Mouse (Mus musculus) hindbrain, embryonic 14.5 days (tissue): Measurements from ENCODE around the gene Gm10382. TPM values are rescaled to one million over a fixed set of nuclear protein-coding genes. Genes with fewer than 3 reads are reported as not detected.

Source experiments
- ATAC-seq: fragments of 200-750 bp; cut with Nextera tagmentation; 2 replicates; pipeline ENCODE4 v1.8.0; 2017; ENCODE audit warnings: moderate number of reproducible peaks, mild to moderate bottlenecking, moderate TSS enrichment, moderate library complexity; ENCODE audit not compliant: low FRiP score
- DNase-seq: peaks from one replicate; pipeline ENCODE4 v3.0.0-alpha.2; 2015; ENCODE audit warnings: low spot score
- H3K27ac ChIP-seq: fragments of 300-500 bp; sonication (generic); 2 replicates; pipeline ENCODE4 v1.5.1; 2014; ENCODE audit warnings: mild to moderate bottlenecking, moderate library complexity
- H3K27me3 ChIP-seq: fragments of 300-500 bp; sonication (generic); 2 replicates; pipeline ENCODE4 v1.6.1; 2014; ENCODE audit warnings: mild to moderate bottlenecking, low read length, mixed read lengths; ENCODE audit not compliant: control insufficient read depth, insufficient read depth
- H3K36me3 ChIP-seq: fragments of 300-500 bp; sonication (generic); replicated peaks from 2 replicates; pipeline ENCODE4 v1.6.1; 2014; ENCODE audit not compliant: control insufficient read depth, insufficient read depth
- H3K4me1 ChIP-seq: fragments of 300-500 bp; sonication (generic); replicated peaks from 2 replicates; pipeline ENCODE4 v1.6.1; 2014; ENCODE audit warnings: antibody characterized with exemption, low read length, mixed read lengths; ENCODE audit not compliant: control insufficient read depth, insufficient read depth
- H3K4me2 ChIP-seq: fragments of 300-500 bp; sonication (generic); replicated peaks from 2 replicates; pipeline ENCODE4 v1.6.1; 2014; ENCODE audit warnings: mild to moderate bottlenecking, moderate library complexity
- H3K4me3 ChIP-seq: fragments of 300-500 bp; sonication (generic); replicated peaks from 2 replicates; pipeline ENCODE4 v1.5.1; 2014; ENCODE audit warnings: mild to moderate bottlenecking, low read length
- H3K9ac ChIP-seq: fragments of 300-500 bp; sonication (generic); 2 replicates; pipeline ENCODE4 v1.6.1; 2014
- H3K9me3 ChIP-seq: fragments of 300-500 bp; sonication (generic); 2 replicates; pipeline ENCODE4 v1.6.1; 2016; ENCODE audit warnings: low read length; ENCODE audit not compliant: control insufficient read depth
- WGBS: fragments of 180-500 bp; shearing (Covaris S2); extraction: QIAGEN DNeasy Blood & Tissue Kit; methylation state at CpG from one replicate; pipeline ENCODE4 v1.1.7; 2014; 5-methylcytosine and 5-hydroxymethylcytosine counted together
- polyA plus RNA-seq: library from polyadenylated mRNA; unstranded; fragments of >200 nt; fragmentation: Nextera tagmentation; extraction: Ambion mirVana; gene quantifications from 2 replicates; pipeline ENCODE4 v1.2.1, GENCODE M21; 2014

The Gm10382 gene
- polyA plus RNA-seq, 1 experiment from 2014 or later: 0.63 TPM

DNA sequence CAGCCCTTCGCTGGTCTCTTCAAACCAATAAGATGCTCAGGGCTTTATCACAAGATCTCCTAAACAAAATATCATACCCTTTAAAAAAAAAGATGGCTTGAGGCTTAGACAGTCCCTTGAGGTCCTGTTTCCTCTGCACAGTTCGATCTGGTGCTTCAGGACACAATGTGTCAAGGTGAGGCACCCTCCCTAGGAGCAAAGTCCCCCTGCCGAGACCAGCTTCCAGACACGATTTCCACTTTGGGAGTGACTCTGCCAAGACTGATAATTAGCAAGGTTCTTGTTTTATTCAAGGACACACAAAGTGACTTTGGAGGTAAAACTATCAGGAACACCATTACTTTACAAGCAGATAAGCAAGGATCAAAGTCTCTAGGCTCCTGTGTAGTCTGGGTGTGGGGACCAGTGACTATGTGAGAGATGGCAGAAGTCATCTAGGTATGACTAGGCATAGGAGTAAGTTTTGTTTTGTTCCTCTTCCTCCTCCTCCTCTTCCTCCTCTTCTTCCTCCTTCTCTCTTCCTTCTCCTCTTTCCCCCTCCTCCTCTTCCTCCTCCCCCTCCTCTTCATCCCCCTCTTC, 24.2 kb upstream of the Gm10382 start:
- Histone ChIP-seq H3K9ac (no peak overlapping the region), H3K36me3 (no peaks in the 10 kb centered on the region), H3K4me2 (no peak overlapping the region), H3K4me1 (no peaks in the 10 kb centered on the region), H3K4me3 (no peak overlapping the region), H3K27ac (no peak overlapping the region), H3K9me3 (no peaks in the 10 kb centered on the region), H3K27me3 (no peaks in the 10 kb centered on the region)
- ATAC-seq (no peak), DNase-seq (no peak)
- 81% methylated on average over 4 of the region's 4 CpGs for WGBS

DNA sequence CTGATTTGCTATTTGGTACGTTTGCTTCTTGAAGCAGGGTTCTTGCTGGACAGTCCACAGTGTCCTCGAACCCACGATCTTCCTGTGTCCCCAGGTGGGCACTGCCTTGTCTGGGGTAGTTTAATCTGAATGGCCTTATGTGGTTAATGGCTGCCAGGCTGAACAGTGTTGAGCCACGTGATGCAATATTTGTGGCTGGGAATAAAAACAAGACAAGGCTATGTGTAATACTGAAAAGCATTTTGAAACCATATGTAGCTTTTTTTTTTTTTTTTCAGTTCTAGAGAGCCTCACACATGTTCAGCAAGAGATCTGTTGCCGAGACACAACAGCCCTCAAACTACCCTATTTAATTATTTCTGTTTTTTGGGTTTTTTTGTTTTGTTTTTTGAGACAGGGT, 21.0 kb upstream of the Gm10382 start:
- WGBS: 73% methylated on average over 5 of the region's 5 CpGs
- DNase-seq: no peak
- no peaks in the 10 kb centered on the region for H3K9me3 ChIP-seq
- ATAC-seq: no peak
- no peak overlapping the region for H3K4me2 ChIP-seq
- H3K36me3 ChIP-seq: no peaks in the 10 kb centered on the region
- no peak overlapping the region for H3K9ac ChIP-seq
- H3K4me1 ChIP-seq: no peaks in the 10 kb centered on the region
- no peaks in the 10 kb centered on the region for H3K27me3 ChIP-seq
- no peak overlapping the region for H3K27ac ChIP-seq
- no peak overlapping the region for H3K4me3 ChIP-seq

DNA sequence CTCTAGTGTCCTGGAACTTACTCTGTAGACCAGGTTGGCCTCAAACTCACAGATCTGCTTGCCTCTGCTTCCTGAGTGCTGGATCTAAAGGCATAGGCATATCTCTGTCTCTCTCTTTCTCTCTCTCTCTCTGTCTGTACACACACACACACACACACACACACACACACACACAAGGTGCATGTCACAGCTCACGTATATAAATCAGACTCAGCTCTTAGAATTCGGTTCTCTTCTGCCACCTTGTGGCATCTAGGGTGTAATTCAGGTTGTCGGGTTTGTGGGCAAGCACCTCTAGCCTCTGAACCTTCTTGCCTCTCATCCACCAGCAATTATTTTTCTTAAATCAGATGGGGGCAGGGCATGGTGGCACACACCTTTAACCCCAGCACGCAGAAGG, 20.6 kb upstream of the Gm10382 start:
- Histone ChIP-seq H3K4me2 (no peak overlapping the region), H3K9me3 (no peaks in the 10 kb centered on the region), H3K4me1 (no peaks in the 10 kb centered on the region), H3K27me3 (no peaks in the 10 kb centered on the region), H3K36me3 (no peaks in the 10 kb centered on the region), H3K9ac (no peak overlapping the region), H3K4me3 (no peak overlapping the region), H3K27ac (no peak overlapping the region)
- no peak for ATAC-seq
- 3% methylated on average over 4 of the region's 4 CpGs for WGBS
- DNase-seq: peak; percentile 84

DNA sequence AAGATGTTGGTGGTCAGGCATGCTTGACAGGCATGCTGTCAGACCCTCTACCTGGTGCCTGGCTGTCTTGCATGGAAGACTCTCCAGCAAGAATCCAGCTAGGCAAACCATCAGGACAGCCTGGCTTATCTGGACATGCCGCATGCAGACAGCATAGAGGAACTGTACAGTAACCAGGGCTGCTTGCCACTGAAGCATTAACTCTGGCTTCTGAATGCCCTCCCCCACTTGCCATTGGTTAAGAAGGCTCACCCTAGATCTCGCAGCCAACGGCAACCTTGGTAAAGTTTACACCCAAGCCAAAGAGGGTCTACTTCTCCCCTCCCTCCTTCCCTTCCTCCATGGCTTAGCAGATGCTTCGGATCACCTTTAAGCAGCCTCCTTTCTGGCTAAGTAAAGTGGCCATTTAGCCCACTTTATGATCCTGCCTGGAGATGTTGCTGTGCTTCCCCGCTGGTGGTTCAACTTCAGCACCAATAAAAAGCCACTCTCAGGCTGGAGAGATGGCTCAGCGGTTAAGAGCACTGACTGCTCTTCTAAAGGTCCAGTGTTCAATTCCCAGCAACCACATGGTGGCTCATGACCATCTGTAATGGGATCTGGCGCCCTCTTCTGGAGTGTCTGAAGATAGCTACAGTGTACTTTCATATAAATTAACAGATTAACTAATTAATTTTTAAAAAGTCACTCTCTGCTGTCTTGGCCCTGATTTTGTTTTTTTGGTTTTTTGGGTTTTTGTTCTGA, 18.0 kb upstream of the Gm10382 start:
- WGBS: 79% methylated on average over 7 of the region's 7 CpGs
- Histone ChIP-seq H3K9ac (no peak overlapping the region), H3K4me3 (no peak overlapping the region), H3K27ac (no peak overlapping the region), H3K36me3 (no peaks in the 10 kb centered on the region), H3K4me1 (no peaks in the 10 kb centered on the region), H3K27me3 (no peaks in the 10 kb centered on the region), H3K4me2 (no peak overlapping the region), H3K9me3 (no peaks in the 10 kb centered on the region)
- no peak for DNase-seq
- ATAC-seq: no peak

DNA sequence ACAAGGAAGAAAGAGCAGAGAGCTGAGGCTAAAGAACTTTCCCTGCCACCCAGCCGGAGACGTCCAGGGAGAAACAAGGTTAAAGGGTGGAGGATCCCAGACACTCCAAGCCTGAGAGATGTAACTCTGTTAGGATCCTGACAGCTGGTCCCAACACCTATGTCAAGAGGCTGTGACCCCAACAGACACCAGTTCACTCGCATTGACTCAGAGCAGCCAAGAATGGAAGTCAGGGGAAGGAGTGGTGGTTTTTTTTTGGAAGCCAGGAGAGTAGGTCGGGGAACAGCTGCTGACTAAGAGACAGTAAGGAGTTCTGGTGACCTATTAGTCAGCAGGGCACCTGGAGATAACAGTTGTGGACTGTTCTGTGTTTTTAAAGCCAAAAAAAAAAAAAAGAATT, 17.1 kb upstream of the Gm10382 start:
- no peaks in the 10 kb centered on the region for H3K9me3 ChIP-seq
- WGBS: 86% methylated on average over 4 of the region's 4 CpGs
- H3K4me3 ChIP-seq: no peak overlapping the region
- no peaks in the 10 kb centered on the region for H3K36me3 ChIP-seq
- no peaks in the 10 kb centered on the region for H3K27me3 ChIP-seq
- H3K27ac ChIP-seq: no peak overlapping the region
- no peak overlapping the region for H3K9ac ChIP-seq
- DNase-seq (no peak), ATAC-seq (no peak)
- H3K4me1 ChIP-seq: no peaks in the 10 kb centered on the region
- no peak overlapping the region for H3K4me2 ChIP-seq

DNA sequence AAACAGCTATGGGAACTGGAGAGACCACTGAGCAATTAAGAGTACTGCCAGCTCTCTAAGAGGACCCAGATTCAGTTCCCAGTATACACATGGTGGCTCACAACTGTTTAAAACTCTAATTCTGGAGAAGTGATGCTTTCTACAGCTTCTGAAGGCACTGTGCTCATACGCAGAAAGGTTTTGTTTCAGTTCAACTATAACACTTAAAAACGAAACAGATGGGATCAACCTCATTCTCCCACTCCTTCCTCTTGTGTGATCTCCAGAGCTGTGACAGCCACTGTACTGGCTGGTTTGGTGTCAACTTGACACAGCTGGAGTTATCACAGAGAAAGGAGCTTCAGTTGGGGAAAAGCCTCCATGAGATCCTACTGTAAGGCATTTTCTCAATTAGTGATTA, 13.3 kb upstream of the Gm10382 start:
- Histone ChIP-seq H3K4me2 (no peak overlapping the region), H3K9ac (no peak overlapping the region), H3K27me3 (no peaks in the 10 kb centered on the region), H3K9me3 (no peaks in the 10 kb centered on the region), H3K4me1 (no peaks in the 10 kb centered on the region), H3K36me3 (no peaks in the 10 kb centered on the region), H3K4me3 (no peak overlapping the region), H3K27ac (no peak overlapping the region)
- WGBS: 89% methylated on average over 2 of the region's 2 CpGs
- ATAC-seq: no peak
- no peak for DNase-seq

DNA sequence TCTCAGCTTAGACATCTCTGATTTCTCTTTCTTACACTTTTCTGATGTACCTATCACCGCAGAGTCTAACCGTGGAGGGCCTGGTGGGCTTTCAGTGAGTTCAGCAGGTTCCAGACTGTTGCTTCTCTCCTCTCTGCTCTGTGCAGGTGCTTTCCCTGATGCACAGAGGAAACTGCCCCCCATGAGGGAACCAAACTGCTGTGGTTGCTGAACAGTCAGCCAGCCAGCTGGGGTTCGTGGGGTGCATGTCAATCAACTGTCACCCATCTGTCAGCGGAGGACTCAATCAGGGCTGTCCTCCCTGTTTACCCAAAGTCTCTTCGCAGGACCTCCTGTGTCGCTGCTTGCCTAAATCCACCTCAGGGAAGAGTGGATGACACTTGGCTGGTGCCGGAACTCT, 11.9 kb upstream of the Gm10382 start:
- H3K4me1 ChIP-seq: no peaks in the 10 kb centered on the region
- H3K27ac ChIP-seq: no peak overlapping the region
- H3K9ac ChIP-seq: no peak overlapping the region
- no peaks in the 10 kb centered on the region for H3K27me3 ChIP-seq
- no peak for ATAC-seq
- DNase-seq: no peak
- no peak overlapping the region for H3K4me3 ChIP-seq
- 66% methylated on average over 7 of the region's 7 CpGs for WGBS
- H3K36me3 ChIP-seq: no peaks in the 10 kb centered on the region
- no peaks in the 10 kb centered on the region for H3K9me3 ChIP-seq
- H3K4me2 ChIP-seq: no peak overlapping the region

DNA sequence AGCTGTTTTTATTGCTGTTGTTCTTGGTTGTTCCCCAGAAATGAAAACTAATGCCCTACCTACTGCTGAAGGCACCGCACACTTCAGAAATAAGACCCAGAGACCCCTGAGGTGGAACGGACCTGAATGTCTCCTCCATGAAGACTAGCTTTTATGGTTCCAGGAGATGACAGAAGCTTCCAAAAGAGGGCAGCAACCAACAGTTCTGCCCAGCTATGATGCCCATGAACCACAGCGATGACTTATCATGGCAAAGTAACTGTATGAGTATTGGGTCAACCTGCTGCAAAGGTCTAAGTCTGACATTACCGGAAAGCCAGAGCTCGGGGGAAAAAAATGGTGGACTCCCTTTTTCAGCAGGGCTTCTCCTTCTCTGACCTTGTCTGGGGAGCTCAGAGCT, 10.2 kb upstream of the Gm10382 start:
- WGBS: 86% methylated on average over 5 of the region's 5 CpGs
- H3K27ac ChIP-seq: no peak overlapping the region
- ATAC-seq: no peak

DNA sequence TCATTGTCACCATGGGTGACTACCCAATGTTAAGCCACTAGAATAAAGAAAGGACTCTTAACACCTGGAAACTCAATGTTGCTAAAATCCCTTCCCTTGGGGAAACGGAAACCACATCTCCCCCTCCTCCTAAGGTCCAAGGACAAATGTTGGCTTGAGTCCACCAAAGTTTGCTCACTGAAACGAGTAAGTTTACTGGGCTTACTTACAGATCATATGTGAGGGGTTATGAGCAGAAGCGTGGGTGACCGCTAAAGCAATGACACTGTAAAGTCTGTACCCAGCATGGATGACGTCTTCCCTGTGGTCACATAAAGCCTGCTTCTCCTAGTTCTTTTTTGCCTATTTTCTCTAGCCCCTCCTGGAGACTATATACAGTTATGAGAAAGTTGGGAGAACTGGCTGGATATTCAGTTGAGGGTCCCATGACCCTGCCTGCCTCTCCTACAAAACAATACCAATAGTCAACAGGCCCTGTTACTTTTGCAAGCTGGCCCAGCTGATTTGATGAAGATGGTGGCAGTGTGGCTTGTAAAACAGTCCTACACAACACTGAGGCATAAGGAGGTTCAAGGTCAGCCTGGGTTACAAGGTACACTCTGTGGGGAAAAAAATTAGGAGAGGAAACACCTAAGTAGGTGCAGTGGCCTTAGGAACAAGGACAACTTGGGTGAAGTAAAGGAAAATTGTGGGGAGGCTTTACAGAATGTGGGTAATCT, 7.0 kb upstream of the Gm10382 start:
- no peaks in the 10 kb centered on the region for H3K27me3 ChIP-seq
- ATAC-seq: no peak
- no peak overlapping the region for H3K4me2 ChIP-seq
- H3K9ac ChIP-seq: no peak overlapping the region
- H3K4me3 ChIP-seq: no peak overlapping the region
- peaks cover 28% of the 10 kb centered on the region for H3K36me3 ChIP-seq
- H3K9me3 ChIP-seq: no peaks in the 10 kb centered on the region
- H3K27ac ChIP-seq: no peak overlapping the region
- peaks cover 18% of the 10 kb centered on the region for H3K4me1 ChIP-seq
- no peak for DNase-seq
- WGBS: 81% methylated on average over 5 of the region's 5 CpGs

More for the DNA sequence above, 10.2 kb upstream of the Gm10382 start:
- H3K4me2 ChIP-seq: no peak overlapping the region
- H3K9me3 ChIP-seq: no peaks in the 10 kb centered on the region
- H3K4me3 ChIP-seq: no peak overlapping the region
- no peak for DNase-seq
- H3K27me3 ChIP-seq: no peaks in the 10 kb centered on the region
- no peaks in the 10 kb centered on the region for H3K4me1 ChIP-seq
- peaks cover 6% of the 10 kb centered on the region; the same call in 1 of the 2 replicates for H3K36me3 ChIP-seq
- no peak overlapping the region for H3K9ac ChIP-seq
